Mouse (Mus musculus) Muller cell, postnatal 12 days (primary cell): Measurements from ENCODE around the gene Baiap3.
"Not testable (repeated sequence)": the region's sequence is repeated elsewhere in the genome, so short reads cannot be mapped to it uniquely, and the experiment has no call there.

ENCODE experiments used
- DNase-seq: peaks from one replicate; pipeline ENCODE4 v3.0.0-alpha.2; 2015; ENCODE audit errors: inconsistent ontology term

Gene Baiap3

GRCm38 (mm10) chr17:25248033-25248750 lies 8.0 kb downstream of the Baiap3 start:
- DNase-seq = no peak

- no peak for DNase-seq
Observed at GRCm38 (mm10) chr17:25244239-25244638, 11.9 kb downstream of the Baiap3 start.

- no peak for DNase-seq
Observed at GRCm38 (mm10) chr17:25243131-25243780, 12.9 kb downstream of the Baiap3 start.

GRCm38 (mm10) chr17:25239695-25240636 lies 16.2 kb downstream of the Baiap3 start, which contains the start of the genes Gnptg and Tsr3:
Gnptg (minus strand) TSS chr17:25240124.
Tsr3 (plus strand) TSS chr17:25240170.
- DNase-seq = peak; percentile 88

GRCm38 (mm10) chr17:25235635-25236034 lies 20.5 kb downstream of the Baiap3 start:
- no peak for DNase-seq

- DNase-seq = not testable (repeated sequence)
Observed at GRCm38 (mm10) chr17:25231621-25232020, 24.5 kb downstream of the Baiap3 start.

- DNase-seq = no peak
Observed at GRCm38 (mm10) chr17:25230700-25231099, 25.5 kb downstream of the Baiap3 start.

- DNase-seq = not testable (repeated sequence)
Observed at GRCm38 (mm10) chr17:25230014-25230655, 26.0 kb downstream of the Baiap3 start.

- DNase-seq = no peak
Observed at GRCm38 (mm10) chr17:25227991-25228390, 28.2 kb downstream of the Baiap3 start.

GRCm38 (mm10) chr17:25225659-25226058 lies 30.5 kb downstream of the Baiap3 start:
- DNase-seq = no peak

- DNase-seq = no peak
Observed at GRCm38 (mm10) chr17:25224586-25225222, 31.5 kb downstream of the Baiap3 start.

GRCm38 (mm10) chr17:25222951-25223601 lies 33.1 kb downstream of the Baiap3 start:
- no peak for DNase-seq

- not testable (repeated sequence) for DNase-seq
Observed at GRCm38 (mm10) chr17:25222504-25222940, 33.6 kb downstream of the Baiap3 start.

GRCm38 (mm10) chr17:25221821-25222503 lies 34.2 kb downstream of the Baiap3 start:
- peak; percentile 67 for DNase-seq

- no peak for DNase-seq
Observed at GRCm38 (mm10) chr17:25220746-25221145, 35.4 kb downstream of the Baiap3 start.

- DNase-seq = no peak
Observed at GRCm38 (mm10) chr17:25219492-25220295, 36.5 kb downstream of the Baiap3 start.

- no peak for DNase-seq
Observed at GRCm38 (mm10) chr17:25218967-25219366, 37.2 kb downstream of the Baiap3 start.

GRCm38 (mm10) chr17:25215431-25215830 lies 40.7 kb downstream of the Baiap3 start:
- DNase-seq = no peak

- DNase-seq = peak; percentile 31
Observed at GRCm38 (mm10) chr17:25211705-25212104, 44.5 kb downstream of the Baiap3 start.
